Mouse (Mus musculus): ENCODE measurements around the gene Slc7a11. TPM values are rescaled to one million over a fixed set of nuclear protein-coding genes. Genes with fewer than 3 reads are reported as not detected.

Slc7a11 gene
- polyA plus RNA-seq, 1 experiment = 11.3 TPM

- no peaks in the 10 kb centered on the region for H3K4me1 ChIP-seq (replicated peaks; ENCODE audit: control insufficient read depth, insufficient read depth, low read length)
- H3K27me3 ChIP-seq (ENCODE audit: control insufficient read depth, insufficient read depth, low read length) = no peaks in the 10 kb centered on the region
- no peak overlapping the region for H3K4me3 ChIP-seq (ENCODE audit: control insufficient read depth, insufficient read depth, low read length)
- no peak for TF ChIP-seq CTCF (IDR thresholded peaks at IDR 0.05; ENCODE audit: borderline replicate concordance, control insufficient read depth, extremely low read depth, insufficient read depth, low read length, poor library complexity)
- no peak for TF ChIP-seq POLR2A (IDR thresholded peaks at IDR 0.05; ENCODE audit: control insufficient read depth, extremely low read depth, insufficient read depth, low read length, poor library complexity)
- no peaks in the 10 kb centered on the region for H3K36me3 ChIP-seq (ENCODE audit: control insufficient read depth, insufficient read depth, low read length)
- WGBS = 85% methylated on average over 2 of the region's 2 CpGs
- no peak for DNase-seq
- no peak overlapping the region for H3K27ac ChIP-seq (ENCODE audit: control insufficient read depth, insufficient read depth, low read length)
Measured at GRCm38 (mm10) chr3:49937611-49938010, 505.8 kb downstream of the Slc7a11 start.

- no peaks in the 10 kb centered on the region for H3K27me3 ChIP-seq (ENCODE audit: control insufficient read depth, insufficient read depth, low read length)
- H3K36me3 ChIP-seq (ENCODE audit: control insufficient read depth, insufficient read depth, low read length) = no peaks in the 10 kb centered on the region
- no peak overlapping the region for H3K27ac ChIP-seq (ENCODE audit: control insufficient read depth, insufficient read depth, low read length)
- no peak for DNase-seq
- H3K4me1 ChIP-seq (replicated peaks; ENCODE audit: control insufficient read depth, insufficient read depth, low read length) = no peaks in the 10 kb centered on the region
- no peak overlapping the region for H3K4me3 ChIP-seq (ENCODE audit: control insufficient read depth, insufficient read depth, low read length)
- TF ChIP-seq CTCF (IDR thresholded peaks at IDR 0.05; ENCODE audit: borderline replicate concordance, control insufficient read depth, extremely low read depth, insufficient read depth, low read length, poor library complexity) (no peak), POLR2A (IDR thresholded peaks at IDR 0.05; ENCODE audit: control insufficient read depth, extremely low read depth, insufficient read depth, low read length, poor library complexity) (no peak)
Measured at GRCm38 (mm10) chr3:49929496-49929895, 513.9 kb downstream of the Slc7a11 start.

GRCm38 (mm10) chr3:49928509-49929263 is 514.7 kb downstream of the Slc7a11 start:
- H3K4me1 ChIP-seq (replicated peaks; ENCODE audit: control insufficient read depth, insufficient read depth, low read length) = no peaks in the 10 kb centered on the region
- 45% methylated on average over 4 of the region's 4 CpGs for WGBS
- no peak for TF ChIP-seq POLR2A (IDR thresholded peaks at IDR 0.05; ENCODE audit: control insufficient read depth, extremely low read depth, insufficient read depth, low read length, poor library complexity)
- no peak for TF ChIP-seq CTCF (IDR thresholded peaks at IDR 0.05; ENCODE audit: borderline replicate concordance, control insufficient read depth, extremely low read depth, insufficient read depth, low read length, poor library complexity)
- no peaks in the 10 kb centered on the region for H3K27me3 ChIP-seq (ENCODE audit: control insufficient read depth, insufficient read depth, low read length)
- no peak overlapping the region for H3K4me3 ChIP-seq (ENCODE audit: control insufficient read depth, insufficient read depth, low read length)
- no peak for DNase-seq
- H3K27ac ChIP-seq (ENCODE audit: control insufficient read depth, insufficient read depth, low read length) = no peak overlapping the region
- no peaks in the 10 kb centered on the region for H3K36me3 ChIP-seq (ENCODE audit: control insufficient read depth, insufficient read depth, low read length)

- no peaks in the 10 kb centered on the region for H3K4me1 ChIP-seq (replicated peaks; ENCODE audit: control insufficient read depth, insufficient read depth, low read length)
- TF ChIP-seq POLR2A (IDR thresholded peaks at IDR 0.05; ENCODE audit: control insufficient read depth, extremely low read depth, insufficient read depth, low read length, poor library complexity) = no peak
- TF ChIP-seq CTCF (IDR thresholded peaks at IDR 0.05; ENCODE audit: borderline replicate concordance, control insufficient read depth, extremely low read depth, insufficient read depth, low read length, poor library complexity) = no peak
- no peaks in the 10 kb centered on the region for H3K36me3 ChIP-seq (ENCODE audit: control insufficient read depth, insufficient read depth, low read length)
- WGBS = 84% methylated on average over 2 of the region's 2 CpGs
- no peak for DNase-seq
- no peaks in the 10 kb centered on the region for H3K27me3 ChIP-seq (ENCODE audit: control insufficient read depth, insufficient read depth, low read length)
- H3K27ac ChIP-seq (ENCODE audit: control insufficient read depth, insufficient read depth, low read length) = no peak overlapping the region
- H3K4me3 ChIP-seq (ENCODE audit: control insufficient read depth, insufficient read depth, low read length) = no peak overlapping the region
Measured at GRCm38 (mm10) chr3:49913929-49914328, 529.5 kb downstream of the Slc7a11 start.

GRCm38 (mm10) chr3:49910922-49911321 is 532.5 kb downstream of the Slc7a11 start:
- 100% methylated on average over 1 of the region's 1 CpGs for WGBS
- Histone ChIP-seq H3K4me3 (ENCODE audit: control insufficient read depth, insufficient read depth, low read length) (no peak overlapping the region), H3K27ac (ENCODE audit: control insufficient read depth, insufficient read depth, low read length) (no peak overlapping the region), H3K4me1 (replicated peaks; ENCODE audit: control insufficient read depth, insufficient read depth, low read length) (no peaks in the 10 kb centered on the region), H3K27me3 (ENCODE audit: control insufficient read depth, insufficient read depth, low read length) (no peaks in the 10 kb centered on the region), H3K36me3 (ENCODE audit: control insufficient read depth, insufficient read depth, low read length) (no peaks in the 10 kb centered on the region)
- no peak for DNase-seq
- no peak for TF ChIP-seq CTCF (IDR thresholded peaks at IDR 0.05; ENCODE audit: borderline replicate concordance, control insufficient read depth, extremely low read depth, insufficient read depth, low read length, poor library complexity)
- TF ChIP-seq POLR2A (IDR thresholded peaks at IDR 0.05; ENCODE audit: control insufficient read depth, extremely low read depth, insufficient read depth, low read length, poor library complexity) = no peak

- Histone ChIP-seq H3K4me1 (replicated peaks; ENCODE audit: control insufficient read depth, insufficient read depth, low read length) (no peaks in the 10 kb centered on the region), H3K27me3 (ENCODE audit: control insufficient read depth, insufficient read depth, low read length) (no peaks in the 10 kb centered on the region), H3K27ac (ENCODE audit: control insufficient read depth, insufficient read depth, low read length) (no peak overlapping the region), H3K36me3 (ENCODE audit: control insufficient read depth, insufficient read depth, low read length) (no peaks in the 10 kb centered on the region), H3K4me3 (ENCODE audit: control insufficient read depth, insufficient read depth, low read length) (no peak overlapping the region)
- WGBS = 33% methylated on average over 12 of the region's 12 CpGs
- no peak for DNase-seq
- TF ChIP-seq CTCF (IDR thresholded peaks at IDR 0.05; ENCODE audit: borderline replicate concordance, control insufficient read depth, extremely low read depth, insufficient read depth, low read length, poor library complexity) = no peak
- no peak for TF ChIP-seq POLR2A (IDR thresholded peaks at IDR 0.05; ENCODE audit: control insufficient read depth, extremely low read depth, insufficient read depth, low read length, poor library complexity)
Measured at GRCm38 (mm10) chr3:49908426-49909341, 534.7 kb downstream of the Slc7a11 start.

Data from thymus, adult 2 months (tissue).